Mouse (Mus musculus) left cerebral cortex, postnatal 10 days (tissue): ENCODE measurements around the gene Fmnl2. TPM values are rescaled to one million over a fixed set of nuclear protein-coding genes. Genes with fewer than 3 reads are reported as not detected.

Experiments
- DNase-seq, 2 experiments: peaks; one replicate each; pipeline ENCODE4 v3.0.0; 2021 to 2022; ENCODE audit warnings: low spot score in 2 of 2, mixed read lengths in 1 of 2; ENCODE audit errors: extremely low spot score in 1 of 2
- intact Hi-C: fragments of 180-260 bp; cut with DNase I; formaldehyde crosslinking; loops from one replicate; pipeline ENCODE4 v1.15.1; 2025
- total RNA-seq, 2 experiments: library from RNA; stranded (reverse); gene quantifications; 2 replicates each; pipeline ENCODE4 v1.2.3; 2021

Gene Fmnl2
- total RNA-seq, 2 experiments from 2014 or later: 41.5 to 42.7 TPM

DNA sequence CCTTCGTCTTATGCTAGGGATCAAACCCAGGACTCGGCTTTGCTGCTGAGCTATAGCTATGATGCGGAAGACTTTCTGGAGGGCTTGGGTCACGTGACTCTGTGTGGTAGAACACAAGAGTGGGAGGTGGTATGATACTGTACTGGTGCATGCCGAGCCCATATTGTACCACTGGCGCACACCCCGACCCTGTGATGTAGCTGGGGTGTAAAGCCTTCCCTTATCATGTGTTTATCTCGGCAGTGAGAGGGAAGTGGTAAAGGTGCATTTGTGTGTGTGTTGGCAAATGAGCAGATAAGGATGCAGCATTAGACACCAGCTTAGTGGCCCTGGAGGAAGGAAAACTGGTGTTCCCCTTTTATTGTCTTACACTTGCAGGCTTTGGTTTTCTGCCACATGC lies 193.8 kb downstream of the Fmnl2 start:
- intact Hi-C loops: no loop called here
- DNase-seq: no peak

DNA sequence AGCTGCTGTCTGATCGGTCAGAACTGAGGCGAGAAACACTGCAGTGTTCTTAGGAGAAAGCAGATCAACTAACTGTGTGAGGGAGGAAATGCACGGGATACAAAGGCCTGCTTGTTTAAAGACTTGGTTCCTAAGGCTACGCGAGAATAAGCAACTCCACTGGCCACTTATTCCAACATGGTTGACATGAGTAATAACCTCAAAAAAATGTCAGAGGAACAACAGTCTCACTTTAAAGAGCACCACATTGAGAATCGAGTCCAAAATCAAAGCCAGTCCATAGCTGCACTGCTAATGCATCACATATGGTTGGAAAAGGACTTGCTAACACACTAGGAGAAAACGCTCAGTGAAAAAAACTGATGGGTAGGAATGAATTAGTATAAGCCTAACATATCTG lies 196.1 kb downstream of the Fmnl2 start:
- intact Hi-C loops: no loop called here
- DNase-seq: no peak

- intact Hi-C loops: no loop called here
- no peak for DNase-seq
Observed at GRCm38 (mm10) chr2:53056556-53056955, 198.9 kb downstream of the Fmnl2 start.

DNA sequence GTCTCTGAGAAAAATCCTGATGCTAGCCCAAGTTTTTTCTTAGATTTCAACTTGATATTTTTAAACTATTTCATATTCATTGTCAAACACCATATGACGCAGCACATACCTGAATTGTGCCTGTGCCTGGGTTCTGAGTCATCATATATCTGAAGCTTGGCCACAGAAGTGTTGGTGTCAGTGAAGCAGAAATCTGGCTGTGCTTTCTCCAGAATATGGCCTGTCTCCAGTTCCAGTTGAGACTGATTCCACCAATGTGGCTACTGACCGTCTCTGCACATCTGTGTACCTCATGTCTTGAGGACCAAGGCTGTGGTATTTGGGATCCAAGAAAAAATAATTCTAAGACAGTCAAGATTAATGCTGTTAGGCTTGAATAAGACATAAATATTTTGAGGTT lies 199.6 kb downstream of the Fmnl2 start:
- no peak for DNase-seq
- intact Hi-C loops: no loop called here

GRCm38 (mm10) chr2:53061363-53062000 lies 203.8 kb downstream of the Fmnl2 start:
- intact Hi-C loops: no loop called here
- no peak for DNase-seq

- DNase-seq: no peak
- intact Hi-C loops: no loop called here
Observed at GRCm38 (mm10) chr2:53066973-53067372, 209.3 kb downstream of the Fmnl2 start.

GRCm38 (mm10) chr2:53070607-53071006 lies 212.9 kb downstream of the Fmnl2 start:
- peak in 1 of 2 experiments; percentile 50 for DNase-seq

DNA sequence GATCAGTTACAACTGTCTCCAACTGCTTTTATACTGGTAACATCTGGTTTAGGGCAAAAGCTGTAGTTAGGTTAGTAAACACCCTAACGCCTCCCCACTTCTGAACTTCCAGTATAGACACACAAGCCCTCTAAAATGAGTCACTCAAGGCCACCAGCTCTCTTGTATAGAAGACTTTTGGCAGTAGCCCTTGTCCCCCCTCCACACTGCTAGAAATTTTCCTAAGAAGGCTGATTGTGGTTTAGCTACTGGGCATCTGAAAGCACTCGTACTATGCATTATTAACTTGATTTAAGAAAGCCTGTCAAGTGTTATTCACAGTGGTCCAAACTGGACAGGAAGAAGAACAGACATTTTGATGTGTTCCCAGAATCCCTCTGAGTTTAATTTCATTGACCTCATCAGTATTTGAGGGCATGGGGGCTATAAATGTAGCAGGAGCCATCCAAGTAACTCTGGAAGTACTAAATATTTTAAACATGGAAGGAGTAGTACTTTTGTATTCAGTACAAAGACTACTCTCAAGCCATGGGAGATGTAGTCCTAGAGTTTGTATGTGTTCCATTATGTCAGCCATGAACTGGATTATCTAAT lies 222.1 kb downstream of the Fmnl2 start:
- DNase-seq: no peak
- intact Hi-C loops: loop anchor here (5.0 kb wide), 3 partner anchors 72 to 322 kb away; partner anchors contain the start of gene Fmnl2

More at GRCm38 (mm10) chr2:53070607-53071006, 212.9 kb downstream of the Fmnl2 start:
- intact Hi-C loops: no loop called here

DNA sequence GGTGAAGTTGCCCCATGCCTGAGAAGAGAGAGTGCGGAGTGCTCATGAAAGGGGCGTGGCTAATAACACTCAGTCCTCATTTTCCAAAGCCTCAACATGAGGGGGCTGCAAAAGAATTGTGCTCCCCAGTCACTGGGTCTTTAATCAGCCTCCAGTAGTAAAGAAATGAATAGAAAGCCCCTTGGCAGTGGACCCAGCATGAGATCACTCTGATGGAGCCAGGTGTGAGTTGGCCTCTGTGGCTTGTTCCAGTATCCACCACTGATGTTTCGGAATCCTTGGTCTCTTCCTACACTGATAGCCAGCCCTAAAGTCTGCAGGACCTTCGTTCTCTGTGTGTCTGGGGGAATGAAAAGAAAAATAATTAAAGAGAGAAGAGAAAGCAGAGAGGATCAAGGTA lies 224.4 kb downstream of the Fmnl2 start:
- DNase-seq: no peak
- intact Hi-C loops: loop anchor here (5.0 kb wide), 3 partner anchors 75 to 325 kb away; partner anchors contain the start of gene Fmnl2

GRCm38 (mm10) chr2:53082501-53082900 lies 224.8 kb downstream of the Fmnl2 start:
- intact Hi-C loops: loop anchor here (5.0 kb wide), 3 partner anchors 75 to 325 kb away; partner anchors contain the start of gene Fmnl2
- DNase-seq: no peak

DNA sequence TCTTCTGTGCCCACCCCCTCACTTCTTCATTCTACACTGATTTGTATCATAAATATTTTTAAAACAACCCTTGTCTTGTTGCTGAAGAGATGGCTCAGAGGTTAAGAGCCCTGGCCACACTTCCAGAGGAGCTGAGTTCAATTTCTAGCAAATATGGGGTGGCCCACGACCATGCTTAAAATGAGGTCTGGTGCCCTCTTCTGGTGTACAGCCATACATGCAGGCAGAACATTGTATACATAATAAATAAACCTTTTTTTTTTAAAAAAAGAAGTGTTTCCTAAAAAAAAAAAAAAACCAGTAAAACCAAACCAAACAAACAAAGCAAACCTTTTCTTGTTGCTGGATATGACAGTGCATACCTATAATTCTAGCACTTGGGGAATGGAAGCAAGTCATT lies 225.6 kb downstream of the Fmnl2 start:
- DNase-seq: no peak
- intact Hi-C loops: loop anchor here (5.0 kb wide), 3 partner anchors 76 to 326 kb away; partner anchors contain the start of gene Fmnl2

DNA sequence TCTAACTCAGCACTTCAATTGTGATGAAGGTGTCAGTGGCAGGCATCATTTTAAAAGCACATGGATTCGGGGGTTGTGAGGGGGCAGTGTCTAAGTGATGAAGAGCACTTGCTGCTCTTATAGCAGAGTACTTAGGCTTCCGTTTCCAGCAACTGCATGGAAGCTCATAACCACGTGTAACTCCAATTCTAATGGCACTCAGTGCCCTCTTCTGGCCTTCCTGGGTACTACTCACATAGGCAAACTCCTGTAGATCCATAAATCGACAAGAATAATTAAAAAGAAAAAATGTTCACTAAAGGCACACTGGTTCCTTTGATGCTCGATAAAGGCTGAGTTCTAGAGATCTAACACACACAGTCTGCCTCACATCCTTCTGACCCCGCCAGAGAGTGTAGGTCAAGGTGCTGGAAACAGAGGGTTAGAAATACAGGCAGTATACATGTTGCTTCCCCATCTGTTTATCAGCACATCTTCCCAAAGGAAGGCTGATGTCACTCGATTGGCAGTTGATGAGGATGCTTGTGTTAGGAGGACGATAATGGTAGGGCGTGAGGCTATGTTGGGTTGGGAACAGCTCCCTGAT lies 228.1 kb downstream of the Fmnl2 start:
- DNase-seq: peak; percentile 23 to 49
- intact Hi-C loops: no loop called here

- intact Hi-C loops: no loop called here
- DNase-seq: no peak
Observed at GRCm38 (mm10) chr2:53088744-53089143, 231.1 kb downstream of the Fmnl2 start.

DNA sequence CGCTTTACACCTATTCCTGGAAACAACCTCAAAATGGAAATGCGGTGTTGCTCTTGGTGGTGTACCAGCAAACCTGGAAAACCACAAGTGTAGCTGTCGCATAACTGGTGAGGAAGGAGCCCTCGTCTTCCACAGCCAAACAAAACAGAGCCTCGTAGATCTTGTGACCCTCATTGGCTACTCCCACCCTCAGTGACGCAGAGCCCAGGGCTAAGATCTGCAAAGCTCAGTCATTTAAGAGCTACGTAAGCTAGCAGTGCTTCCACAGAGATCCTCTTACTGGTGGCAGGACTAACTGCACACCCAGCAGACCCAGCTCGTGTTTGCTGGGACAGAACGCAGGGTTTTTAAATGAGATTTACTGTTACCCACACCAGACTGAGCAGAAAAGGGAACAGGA lies 237.4 kb downstream of the Fmnl2 start:
- DNase-seq: no peak
- intact Hi-C loops: no loop called here

DNA sequence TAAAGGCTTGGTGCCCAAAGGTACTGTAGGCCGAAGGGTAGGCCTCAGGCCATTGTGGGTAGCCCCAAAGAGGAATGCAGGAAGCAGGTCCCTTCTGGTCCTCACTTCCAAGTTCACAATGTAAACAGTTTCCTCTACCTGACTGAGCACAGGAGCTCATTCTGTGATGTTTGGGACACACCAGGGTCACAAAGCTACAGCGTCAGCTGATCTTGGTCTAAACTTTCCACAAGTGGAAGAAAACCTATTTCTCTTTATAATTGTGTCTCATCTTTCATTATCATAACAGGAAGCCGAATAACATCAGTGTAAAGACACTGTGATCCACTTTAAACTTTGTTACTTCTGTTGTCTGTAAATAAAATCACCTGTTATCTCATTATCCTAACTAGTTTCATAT lies 237.8 kb downstream of the Fmnl2 start:
- DNase-seq: no peak
- intact Hi-C loops: no loop called here

- DNase-seq: no peak
- intact Hi-C loops: no loop called here
Observed at GRCm38 (mm10) chr2:53100093-53100492, 242.4 kb downstream of the Fmnl2 start.

DNA sequence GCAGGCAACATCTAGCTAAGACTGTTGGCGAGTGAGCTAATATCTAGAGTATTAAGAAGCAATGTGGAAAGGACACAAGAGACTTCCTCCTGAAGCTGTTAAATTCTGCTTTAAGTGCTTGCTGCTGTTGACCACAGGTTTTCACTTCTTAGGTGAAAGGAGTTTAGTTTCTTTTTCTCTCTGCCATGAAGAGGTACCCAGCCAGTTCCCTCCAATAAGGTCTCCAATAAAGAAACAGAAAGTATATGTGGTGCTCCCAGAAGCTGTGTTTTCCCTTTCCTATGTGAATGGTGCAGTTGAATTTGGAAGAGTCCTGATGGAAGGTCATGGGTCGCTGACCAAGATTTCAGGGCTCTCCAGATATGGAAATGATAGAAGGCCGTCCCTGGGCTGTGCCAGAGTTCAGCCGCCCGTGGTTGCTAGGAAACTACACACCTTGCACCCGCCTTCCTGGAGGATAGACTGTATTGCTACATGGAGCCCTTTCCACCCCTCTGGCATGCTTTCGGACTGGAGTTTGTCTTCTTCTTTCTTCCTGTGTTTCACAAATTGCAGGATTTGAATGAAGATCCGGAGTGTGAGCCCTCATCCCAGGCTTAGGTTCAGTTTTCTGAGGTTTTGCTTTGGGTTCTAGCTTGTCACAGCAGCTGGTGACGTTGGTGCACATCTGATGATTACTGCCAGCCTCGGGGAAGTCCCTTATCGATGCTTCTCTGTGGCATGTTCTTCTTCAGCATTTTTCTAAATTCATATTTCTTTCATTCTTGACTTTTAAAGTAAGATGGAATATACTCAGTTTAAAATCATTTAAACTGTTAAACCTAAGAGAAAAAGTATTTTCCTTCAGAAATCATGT lies 244.5 kb downstream of the Fmnl2 start:
- DNase-seq: no peak
- intact Hi-C loops: no loop called here

- intact Hi-C loops: no loop called here
- no peak for DNase-seq
Observed at GRCm38 (mm10) chr2:53102901-53103300, 245.2 kb downstream of the Fmnl2 start.

DNA sequence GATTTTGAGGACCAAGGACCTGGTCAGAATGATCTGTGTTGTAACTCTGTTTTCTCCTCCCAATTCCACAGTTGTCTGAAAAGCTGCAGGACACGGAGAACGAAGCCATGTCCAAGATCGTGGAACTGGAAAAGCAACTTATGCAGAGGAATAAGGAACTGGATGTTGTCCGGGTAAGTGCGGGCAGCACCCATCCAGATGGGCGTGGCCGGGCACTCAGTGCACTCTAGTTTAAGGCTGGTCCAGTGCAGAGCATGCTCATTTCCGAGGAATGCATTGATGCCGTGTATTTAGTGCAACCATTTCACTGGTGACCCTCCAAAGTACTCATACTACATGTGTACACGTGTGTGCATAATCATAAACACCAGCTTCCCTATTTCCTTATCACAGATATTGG lies 247.7 kb downstream of the Fmnl2 start:
- intact Hi-C loops: no loop called here

More for the DNA sequence above, 247.7 kb downstream of the Fmnl2 start:
- DNase-seq: no peak
